Mouse (Mus musculus) CD8-positive naive resting alpha-beta T cell, adult 2 months (primary cell): ENCODE data around the gene Boll.

ENCODE experiments used
- DNase-seq, 2 experiments: peaks; one replicate each; pipeline ENCODE4 v3.0.0; 2022; ENCODE audit warnings: low read depth in 2 of 2, low spot score in 2 of 2

Boll gene

GRCm38 (mm10) chr1:55238496-55238895 lies 124.8 kb downstream of the Boll start:
- no peak for DNase-seq

GRCm38 (mm10) chr1:55237643-55238161 lies 125.6 kb downstream of the Boll start:
- no peak for DNase-seq

GRCm38 (mm10) chr1:55236890-55237642 lies 126.2 kb downstream of the Boll start, which contains the start of gene Mars2:
Mars2 (plus strand) TSS chr1:55237177.
- DNase-seq: peak; percentile 90

- DNase-seq: no peak
Observed at GRCm38 (mm10) chr1:55236487-55236886, 126.8 kb downstream of the Boll start.

- DNase-seq: no peak
Observed at GRCm38 (mm10) chr1:55234910-55235520, 128.3 kb downstream of the Boll start.

GRCm38 (mm10) chr1:55228256-55228884 lies 134.9 kb downstream of the Boll start:
- no peak for DNase-seq

- no peak for DNase-seq
Observed at GRCm38 (mm10) chr1:55227376-55227775, 135.9 kb downstream of the Boll start.

GRCm38 (mm10) chr1:55226011-55226857 lies 137.0 kb downstream of the Boll start, which contains the start of gene Rftn2:
Rftn2 (minus strand) TSS chr1:55226782.
- DNase-seq: no peak

- DNase-seq: no peak
Observed at GRCm38 (mm10) chr1:55225398-55225797, 137.9 kb downstream of the Boll start.

- DNase-seq: no peak
Observed at GRCm38 (mm10) chr1:55224111-55224510, 139.2 kb downstream of the Boll start.

GRCm38 (mm10) chr1:55223026-55223425 lies 140.2 kb downstream of the Boll start:
- DNase-seq: no peak

- DNase-seq: no peak
Observed at GRCm38 (mm10) chr1:55221352-55221751, 141.9 kb downstream of the Boll start.

GRCm38 (mm10) chr1:55217191-55217590 lies 146.1 kb downstream of the Boll start:
- no peak for DNase-seq

GRCm38 (mm10) chr1:55215185-55215813 lies 148.0 kb downstream of the Boll start:
- peak; percentile 25 to 44 for DNase-seq

GRCm38 (mm10) chr1:55213936-55214335 lies 149.3 kb downstream of the Boll start:
- DNase-seq: no peak

- no peak for DNase-seq
Observed at GRCm38 (mm10) chr1:55213475-55213874, 149.8 kb downstream of the Boll start.

- no peak for DNase-seq
Observed at GRCm38 (mm10) chr1:55212771-55213170, 150.5 kb downstream of the Boll start.

GRCm38 (mm10) chr1:55211081-55211480 lies 152.2 kb downstream of the Boll start:
- DNase-seq: no peak

GRCm38 (mm10) chr1:55210202-55210965 lies 152.9 kb downstream of the Boll start:
- DNase-seq: peak; percentile 15 to 43
